Mouse (Mus musculus) liver, adult 2 months (tissue): Measurements from ENCODE around the gene Usp39. TPM values are rescaled to one million over a fixed set of nuclear protein-coding genes. Genes with fewer than 3 reads are reported as not detected.

ENCODE experiments used
- DNase-seq: peaks from one replicate; pipeline ENCODE4 v3.0.0-alpha.2; 2011; ENCODE audit warnings: low read depth, low spot score; ENCODE audit errors: extremely low read depth
- H3K27ac ChIP-seq: fragments of 200-500 bp; replicated peaks from 2 replicates; pipeline ENCODE4 v1.5.1; 2012; ENCODE audit warnings: low read depth, mild to moderate bottlenecking, control low read depth, inconsistent platforms, low read length; ENCODE audit not compliant: insufficient read depth
- H3K27me3 ChIP-seq: fragments of 200-500 bp; 2 replicates; pipeline ENCODE4 v1.6.1; 2012; ENCODE audit warnings: mild to moderate bottlenecking, moderate library complexity, low read length, inconsistent platforms; ENCODE audit not compliant: control insufficient read depth, insufficient read depth
- H3K36me3 ChIP-seq: fragments of 200-500 bp; 2 replicates; pipeline ENCODE4 v1.6.1; 2012; ENCODE audit warnings: low read length, inconsistent platforms; ENCODE audit not compliant: control insufficient read depth, insufficient read depth
- H3K4me1 ChIP-seq: fragments of 200-500 bp; 2 replicates; pipeline ENCODE4 v1.6.1; 2011; ENCODE audit warnings: low read length; ENCODE audit not compliant: control insufficient read depth, insufficient read depth
- H3K4me3 ChIP-seq: fragments of 200-500 bp; 2 replicates; pipeline ENCODE4 v1.5.1; 2011; ENCODE audit warnings: low read depth, mild to moderate bottlenecking, control low read depth, low read length, moderate library complexity; ENCODE audit not compliant: insufficient read depth
- H3K79me2 ChIP-seq: fragments of 200-500 bp; 2 replicates; pipeline ENCODE4 v1.6.1; 2012; ENCODE audit warnings: inconsistent platforms, mild to moderate bottlenecking, low read length, moderate library complexity; ENCODE audit not compliant: control insufficient read depth, insufficient read depth
- H3K9ac ChIP-seq: fragments of 200-500 bp; 2 replicates; pipeline ENCODE4 v1.6.1; 2012; ENCODE audit warnings: low read depth, mild to moderate bottlenecking, control low read depth, inconsistent platforms, low read length
- CTCF ChIP-seq: fragments of 200-500 bp; IDR thresholded peaks from 2 replicates; pipeline ENCODE4 v1.5.1; 2011; ENCODE audit warnings: low read depth, low read length, control low read depth
- POLR2A ChIP-seq: fragments of 200-500 bp; IDR thresholded peaks from 2 replicates; pipeline ENCODE4 v1.6.1; 2011; ENCODE audit warnings: low read length, control low read depth; ENCODE audit not compliant: insufficient read depth; ENCODE audit errors: extremely low read depth
- WGBS: fragments of 180-500 bp; shearing (Covaris S2); methylation state at CpG from one replicate; pipeline ENCODE4 v1.1.7; 2018; 5-methylcytosine and 5-hydroxymethylcytosine counted together
- polyA plus RNA-seq: library from polyadenylated mRNA; depleted of rRNA; stranded (reverse); fragments of >200 nt; gene quantifications from 2 replicates; pipeline ENCODE4 v1.2.3, GENCODE M21; 2012
- total RNA-seq: library from RNA; depleted of rRNA; stranded (reverse); fragments of >200 nt; gene quantifications from 2 replicates; pipeline ENCODE4 v1.2.3, GENCODE M21; 2014

Usp39 gene
- total and polyA plus RNA-seq, 2 experiments, result 10.5 to 15.2 TPM

GRCm38 (mm10) chr6:72292972-72293651, 51.9 kb downstream of the Usp39 start:
- 19% methylated on average over 12 of the region's 12 CpGs for WGBS
- no peak for TF ChIP-seq CTCF
- TF ChIP-seq POLR2A, result no peak
- Histone ChIP-seq H3K36me3 (no peaks in the 10 kb centered on the region), H3K4me3 (no peak overlapping the region), H3K4me1 (peaks cover 12% of the 10 kb centered on the region), H3K27ac (peak overlapping the region; percentile 57), H3K79me2 (no peaks in the 10 kb centered on the region), H3K27me3 (no peaks in the 10 kb centered on the region), H3K9ac (0 out of 2 replicates have a peak overlapping the region, but pooled peaks have one; percentile 1)
- peak; percentile 90 for DNase-seq

DNA sequence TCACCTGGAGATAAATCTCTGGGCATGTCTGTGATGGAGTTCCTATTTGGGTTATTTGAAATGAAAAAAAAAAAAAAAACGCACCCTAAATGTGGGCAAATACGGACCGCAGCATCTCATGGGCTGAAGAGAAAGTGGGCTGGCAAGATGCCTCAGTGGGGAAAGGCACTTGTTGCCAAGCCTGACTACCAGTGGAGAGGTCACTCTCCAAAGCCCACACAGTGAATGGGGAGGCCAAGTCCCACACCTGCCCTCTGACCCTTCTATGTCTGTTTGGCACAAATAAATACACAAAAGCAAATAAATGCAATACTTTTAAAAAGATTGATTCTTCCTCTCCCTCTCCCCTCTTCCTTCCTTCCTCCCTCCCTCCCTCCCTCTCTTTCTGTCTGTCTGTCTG, 55.5 kb downstream of the Usp39 start:
- DNase-seq, result peak; percentile 86
- TF ChIP-seq CTCF (no peak), POLR2A (no peak)
- no peak overlapping the region for H3K9ac ChIP-seq
- H3K27me3 ChIP-seq, result no peaks in the 10 kb centered on the region
- no peak overlapping the region for H3K4me3 ChIP-seq
- H3K36me3 ChIP-seq, result no peaks in the 10 kb centered on the region
- peaks cover 12% of the 10 kb centered on the region for H3K4me1 ChIP-seq
- no peaks in the 10 kb centered on the region for H3K79me2 ChIP-seq
- 16% methylated on average over 3 of the region's 3 CpGs for WGBS
- H3K27ac ChIP-seq, result no peak overlapping the region

DNA sequence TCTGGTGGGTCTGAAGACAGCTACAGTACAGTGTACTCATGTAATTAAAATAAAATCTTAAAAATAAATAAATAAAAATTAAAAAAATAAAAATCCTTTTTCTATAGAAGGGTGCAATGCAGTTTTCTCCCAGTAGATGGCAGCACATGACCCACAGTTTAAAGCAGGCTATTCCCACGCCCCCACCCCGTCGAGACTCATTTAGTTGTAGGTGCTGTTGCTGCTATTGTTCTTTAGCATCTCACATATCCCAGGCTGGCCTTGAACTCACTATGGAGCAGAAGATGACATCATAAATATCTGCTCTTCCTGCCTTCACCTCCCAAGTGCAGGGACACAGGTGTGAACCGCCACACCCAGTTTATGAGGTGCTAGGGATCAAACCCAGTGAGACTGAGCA, 61.1 kb downstream of the Usp39 start:
- H3K79me2 ChIP-seq, result no peaks in the 10 kb centered on the region
- H3K9ac ChIP-seq, result no peak overlapping the region
- H3K4me1 ChIP-seq, result no peaks in the 10 kb centered on the region
- 23% methylated on average over 4 of the region's 4 CpGs for WGBS
- no peaks in the 10 kb centered on the region for H3K36me3 ChIP-seq
- TF ChIP-seq POLR2A (no peak), CTCF (peak; percentile 58)
- H3K27me3 ChIP-seq, result no peaks in the 10 kb centered on the region
- H3K4me3 ChIP-seq, result no peak overlapping the region
- no peak for DNase-seq
- H3K27ac ChIP-seq, result no peak overlapping the region

DNA sequence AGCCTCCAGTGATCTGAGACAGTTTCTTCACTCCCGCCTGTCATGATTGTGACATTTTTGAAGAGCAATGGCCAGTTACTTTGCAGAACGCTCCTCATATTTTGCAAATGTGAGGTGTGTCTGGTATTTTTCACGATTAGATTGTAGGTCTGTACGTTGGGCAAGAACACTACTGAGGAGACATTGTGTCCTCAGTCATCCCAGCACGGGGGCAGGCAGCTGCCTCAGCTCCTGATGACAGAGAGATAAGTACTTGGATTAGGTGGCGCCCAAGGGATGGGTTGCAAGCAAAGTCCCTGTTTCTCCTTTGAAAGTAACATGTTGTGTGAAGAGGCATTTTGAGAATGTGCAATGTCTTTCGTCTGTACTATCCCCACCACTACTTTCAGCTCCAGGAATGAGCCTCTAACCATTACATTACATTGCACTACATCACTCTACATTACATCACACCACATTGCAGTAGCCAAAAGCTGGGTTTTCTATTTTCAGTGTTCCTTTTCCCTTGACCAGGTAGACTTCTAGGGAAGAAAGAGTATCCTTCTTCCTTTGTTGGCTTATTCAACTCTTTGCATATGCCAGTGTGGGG, 64.5 kb downstream of the Usp39 start:
- DNase-seq, result no peak
- no peak overlapping the region for H3K9ac ChIP-seq
- 78% methylated on average over 7 of the region's 7 CpGs for WGBS
- no peak overlapping the region for H3K4me3 ChIP-seq
- H3K27me3 ChIP-seq, result no peaks in the 10 kb centered on the region
- no peaks in the 10 kb centered on the region for H3K36me3 ChIP-seq
- H3K4me1 ChIP-seq, result no peaks in the 10 kb centered on the region; the same call in 1 of the 2 replicates
- TF ChIP-seq CTCF, result no peak
- no peak for TF ChIP-seq POLR2A
- no peak overlapping the region for H3K27ac ChIP-seq
- H3K79me2 ChIP-seq, result no peaks in the 10 kb centered on the region

DNA sequence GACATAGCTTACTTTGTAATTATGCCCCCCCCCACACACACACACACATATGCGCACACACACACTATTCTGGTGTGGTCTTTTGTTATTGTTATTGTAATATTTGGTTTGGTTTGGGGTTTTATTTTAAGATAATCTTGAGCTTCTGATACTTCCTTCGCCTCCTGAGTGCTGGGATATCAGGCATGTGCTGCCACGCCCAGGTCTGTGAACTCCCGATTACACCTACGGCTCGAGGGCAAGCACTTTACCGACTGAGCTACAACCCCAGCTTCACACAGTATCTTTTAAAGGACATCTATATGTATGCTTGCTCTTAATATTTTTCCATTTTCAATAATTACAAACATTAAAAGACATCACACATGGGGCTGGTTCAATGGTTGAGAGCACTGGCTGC, 65.5 kb downstream of the Usp39 start:
- Histone ChIP-seq H3K27ac (no peak overlapping the region), H3K27me3 (no peaks in the 10 kb centered on the region), H3K36me3 (no peaks in the 10 kb centered on the region), H3K4me3 (no peak overlapping the region), H3K4me1 (no peaks in the 10 kb centered on the region; the same call in 1 of the 2 replicates), H3K79me2 (no peaks in the 10 kb centered on the region), H3K9ac (no peak overlapping the region)
- no peak for DNase-seq
- 87% methylated on average over 7 of the region's 7 CpGs for WGBS
- TF ChIP-seq CTCF (no peak), POLR2A (no peak)

GRCm38 (mm10) chr6:72278835-72279234, 66.1 kb downstream of the Usp39 start:
- Histone ChIP-seq H3K27me3 (no peaks in the 10 kb centered on the region), H3K36me3 (no peaks in the 10 kb centered on the region), H3K27ac (no peak overlapping the region), H3K9ac (no peak overlapping the region), H3K4me3 (no peak overlapping the region), H3K4me1 (peaks cover 3% of the 10 kb centered on the region; the same call in 1 of the 2 replicates), H3K79me2 (no peaks in the 10 kb centered on the region)
- WGBS, result 72% methylated on average over 4 of the region's 4 CpGs
- DNase-seq, result no peak
- TF ChIP-seq POLR2A (no peak), CTCF (no peak)
